Mouse (Mus musculus): Measurements from ENCODE around the gene Runx1. TPM values are rescaled to one million over a fixed set of nuclear protein-coding genes. Genes with fewer than 3 reads are reported as not detected.

Gene Runx1
- polyA plus RNA-seq, 1 experiment from 2014 or later, result 1.7 TPM

GRCm38 (mm10) chr16:92856779-92857178 is 30.8 kb upstream of the Runx1 start:
- 55% methylated on average over 3 of the region's 3 CpGs for WGBS
- Histone ChIP-seq H3K27ac (no peak overlapping the region), H3K4me2 (no peak overlapping the region), H3K9ac (no peak overlapping the region), H3K9me3 (replicated peaks) (no peaks in the 10 kb centered on the region), H3K4me3 (no peak overlapping the region), H3K36me3 (no peaks in the 10 kb centered on the region), H3K27me3 (peaks cover 50% of the 10 kb centered on the region), H3K4me1 (replicated peaks) (no peaks in the 10 kb centered on the region)
- no peak for ATAC-seq (replicated peaks; ENCODE audit: insufficient number of reproducible peaks, insufficient read depth, low FRiP score, low read depth)

- WGBS, result 85% methylated on average over 6 of the region's 6 CpGs
- H3K9ac ChIP-seq, result no peak overlapping the region
Observed at GRCm38 (mm10) chr16:92852276-92852675, 26.3 kb upstream of the Runx1 start.

GRCm38 (mm10) chr16:92850416-92850815 is 24.5 kb upstream of the Runx1 start:
- 25% methylated on average over 3 of the region's 3 CpGs for WGBS
- no peak for ATAC-seq (replicated peaks; ENCODE audit: insufficient number of reproducible peaks, insufficient read depth, low FRiP score, low read depth)
- no peaks in the 10 kb centered on the region for H3K4me1 ChIP-seq (replicated peaks)

More at GRCm38 (mm10) chr16:92852276-92852675, 26.3 kb upstream of the Runx1 start:
- H3K27ac ChIP-seq, result no peak overlapping the region
- no peaks in the 10 kb centered on the region for H3K4me1 ChIP-seq (replicated peaks)
- no peaks in the 10 kb centered on the region for H3K36me3 ChIP-seq
- H3K4me3 ChIP-seq, result no peak overlapping the region
- ATAC-seq (replicated peaks; ENCODE audit: insufficient number of reproducible peaks, insufficient read depth, low FRiP score, low read depth), result no peak
- H3K9me3 ChIP-seq (replicated peaks), result no peaks in the 10 kb centered on the region
- H3K4me2 ChIP-seq, result no peak overlapping the region
- peaks cover 22% of the 10 kb centered on the region for H3K27me3 ChIP-seq

GRCm38 (mm10) chr16:92847762-92848300 is 21.9 kb upstream of the Runx1 start:
- Histone ChIP-seq H3K9me3 (replicated peaks) (no peaks in the 10 kb centered on the region), H3K4me2 (no peak overlapping the region), H3K4me3 (no peak overlapping the region), H3K4me1 (replicated peaks) (no peaks in the 10 kb centered on the region), H3K36me3 (no peaks in the 10 kb centered on the region), H3K27ac (no peak overlapping the region), H3K9ac (no peak overlapping the region), H3K27me3 (peaks cover 15% of the 10 kb centered on the region)
- ATAC-seq (replicated peaks; ENCODE audit: insufficient number of reproducible peaks, insufficient read depth, low FRiP score, low read depth), result no peak
- WGBS, result 62% methylated on average over 3 of the region's 3 CpGs

More at GRCm38 (mm10) chr16:92850416-92850815, 24.5 kb upstream of the Runx1 start:
- H3K27ac ChIP-seq, result no peak overlapping the region
- no peaks in the 10 kb centered on the region for H3K9me3 ChIP-seq (replicated peaks)
- H3K27me3 ChIP-seq, result peaks cover 16% of the 10 kb centered on the region
- no peak overlapping the region for H3K4me2 ChIP-seq
- no peaks in the 10 kb centered on the region for H3K36me3 ChIP-seq
- no peak overlapping the region for H3K4me3 ChIP-seq
- no peak overlapping the region for H3K9ac ChIP-seq

GRCm38 (mm10) chr16:92845244-92846225 is 19.6 kb upstream of the Runx1 start:
- WGBS, result 43% methylated on average over 26 of the region's 26 CpGs
- H3K27me3 ChIP-seq, result 0 out of 2 replicates have a peak, but pooled peaks cover 8% of the 10 kb centered on the region
- peak overlapping the region; percentile 12; the same call in 1 of the 2 replicates for H3K4me2 ChIP-seq
- no peak overlapping the region for H3K27ac ChIP-seq
- H3K4me1 ChIP-seq (replicated peaks), result no peaks in the 10 kb centered on the region
- H3K4me3 ChIP-seq, result no peak overlapping the region
- no peaks in the 10 kb centered on the region for H3K9me3 ChIP-seq (replicated peaks)
- no peaks in the 10 kb centered on the region for H3K36me3 ChIP-seq
- H3K9ac ChIP-seq, result no peak overlapping the region
- ATAC-seq (replicated peaks; ENCODE audit: insufficient number of reproducible peaks, insufficient read depth, low FRiP score, low read depth), result peak; percentile 43; the same call in 1 of the 2 replicates

- Histone ChIP-seq H3K36me3 (no peaks in the 10 kb centered on the region), H3K27me3 (0 out of 2 replicates have a peak, but pooled peaks cover 8% of the 10 kb centered on the region), H3K9ac (no peak overlapping the region), H3K4me2 (no peak overlapping the region), H3K4me1 (replicated peaks) (no peaks in the 10 kb centered on the region), H3K9me3 (replicated peaks) (no peaks in the 10 kb centered on the region), H3K27ac (no peak overlapping the region), H3K4me3 (no peak overlapping the region)
- no peak for ATAC-seq (replicated peaks; ENCODE audit: insufficient number of reproducible peaks, insufficient read depth, low FRiP score, low read depth)
Observed at GRCm38 (mm10) chr16:92838709-92839108, 12.8 kb upstream of the Runx1 start.

- no peak overlapping the region for H3K27ac ChIP-seq
- ATAC-seq (replicated peaks; ENCODE audit: insufficient number of reproducible peaks, insufficient read depth, low FRiP score, low read depth), result no peak
- H3K9ac ChIP-seq, result no peak overlapping the region
- H3K36me3 ChIP-seq, result no peaks in the 10 kb centered on the region
- no peak overlapping the region for H3K4me2 ChIP-seq
- no peak overlapping the region for H3K4me3 ChIP-seq
- H3K9me3 ChIP-seq (replicated peaks), result no peaks in the 10 kb centered on the region
- peaks cover 8% of the 10 kb centered on the region; the same call in 1 of the 2 replicates for H3K4me1 ChIP-seq (replicated peaks)
- peaks cover 54% of the 10 kb centered on the region for H3K27me3 ChIP-seq
- 94% methylated on average over 2 of the region's 2 CpGs for WGBS
Observed at GRCm38 (mm10) chr16:92831341-92831740, 5.4 kb upstream of the Runx1 start.

GRCm38 (mm10) chr16:92830479-92830878 is 4.5 kb upstream of the Runx1 start:
- peaks cover 56% of the 10 kb centered on the region for H3K27me3 ChIP-seq
- WGBS, result 32% methylated on average over 14 of the region's 14 CpGs
- no peak overlapping the region for H3K27ac ChIP-seq
- no peak for ATAC-seq (replicated peaks; ENCODE audit: insufficient number of reproducible peaks, insufficient read depth, low FRiP score, low read depth)
- H3K36me3 ChIP-seq, result no peaks in the 10 kb centered on the region
- peaks cover 8% of the 10 kb centered on the region; the same call in 1 of the 2 replicates for H3K4me1 ChIP-seq (replicated peaks)
- no peak overlapping the region for H3K4me3 ChIP-seq
- H3K4me2 ChIP-seq, result no peak overlapping the region
- no peaks in the 10 kb centered on the region for H3K9me3 ChIP-seq (replicated peaks)
- H3K9ac ChIP-seq, result no peak overlapping the region

- peaks cover 9% of the 10 kb centered on the region; the same call in 1 of the 2 replicates for H3K4me1 ChIP-seq (replicated peaks)
- no peak overlapping the region for H3K4me2 ChIP-seq
- WGBS, result 50% methylated on average over 8 of the region's 8 CpGs
- no peak overlapping the region for H3K9ac ChIP-seq
- H3K27ac ChIP-seq, result no peak overlapping the region
- no peak for ATAC-seq (replicated peaks; ENCODE audit: insufficient number of reproducible peaks, insufficient read depth, low FRiP score, low read depth)
- H3K9me3 ChIP-seq (replicated peaks), result no peaks in the 10 kb centered on the region
- no peaks in the 10 kb centered on the region for H3K36me3 ChIP-seq
- H3K4me3 ChIP-seq, result no peak overlapping the region
- H3K27me3 ChIP-seq, result peaks cover 64% of the 10 kb centered on the region
Observed at GRCm38 (mm10) chr16:92828308-92828862, 2.4 kb upstream of the Runx1 start.

- H3K36me3 ChIP-seq, result no peaks in the 10 kb centered on the region
- no peaks in the 10 kb centered on the region for H3K9me3 ChIP-seq (replicated peaks)
- H3K4me2 ChIP-seq, result no peak overlapping the region
- no peak for ATAC-seq (replicated peaks; ENCODE audit: insufficient number of reproducible peaks, insufficient read depth, low FRiP score, low read depth)
- no peak overlapping the region for H3K9ac ChIP-seq
- H3K4me3 ChIP-seq, result no peak overlapping the region
- H3K4me1 ChIP-seq (replicated peaks), result peaks cover 15% of the 10 kb centered on the region; the same call in 1 of the 2 replicates
- WGBS, result 48% methylated on average over 7 of the region's 7 CpGs
- H3K27ac ChIP-seq, result no peak overlapping the region
- peaks cover 63% of the 10 kb centered on the region for H3K27me3 ChIP-seq
Observed at GRCm38 (mm10) chr16:92827663-92828307, 1.8 kb upstream of the Runx1 start.

GRCm38 (mm10) chr16:92826683-92827082 is 734 bp upstream of the Runx1 start:
- 90% methylated on average over 6 of the region's 6 CpGs for WGBS
- Histone ChIP-seq H3K4me2 (no peak overlapping the region), H3K27me3 (peaks cover 57% of the 10 kb centered on the region)

More at GRCm38 (mm10) chr16:92826683-92827082, 734 bp upstream of the Runx1 start:
- ATAC-seq (replicated peaks; ENCODE audit: insufficient number of reproducible peaks, insufficient read depth, low FRiP score, low read depth), result no peak
- no peak overlapping the region for H3K27ac ChIP-seq
- no peaks in the 10 kb centered on the region for H3K9me3 ChIP-seq (replicated peaks)
- no peak overlapping the region for H3K9ac ChIP-seq
- no peak overlapping the region for H3K4me3 ChIP-seq
- no peaks in the 10 kb centered on the region for H3K36me3 ChIP-seq
- H3K4me1 ChIP-seq (replicated peaks), result peaks cover 24% of the 10 kb centered on the region
